Mouse (Mus musculus) small intestine, adult 2 months (tissue): ENCODE measurements around the gene Trim31. TPM values are rescaled to one million over a fixed set of nuclear protein-coding genes. Genes with fewer than 3 reads are reported as not detected.

Experiments
- H3K27ac ChIP-seq: fragments of 200-500 bp; 2 replicates; pipeline ENCODE4 v1.5.1; 2012; ENCODE audit warnings: low read depth, low read length, control low read depth, inconsistent platforms; ENCODE audit not compliant: insufficient read depth
- H3K27me3 ChIP-seq: fragments of 200-500 bp; 2 replicates; pipeline ENCODE4 v1.6.1; 2012; ENCODE audit warnings: mild to moderate bottlenecking, moderate library complexity, low read length, inconsistent platforms; ENCODE audit not compliant: control insufficient read depth, insufficient read depth
- H3K36me3 ChIP-seq: fragments of 200-500 bp; 2 replicates; pipeline ENCODE4 v1.6.1; 2012; ENCODE audit warnings: mild to moderate bottlenecking, low read length, control low read depth, inconsistent platforms; ENCODE audit not compliant: control insufficient read depth, insufficient read depth
- H3K4me1 ChIP-seq: fragments of 200-500 bp; 2 replicates; pipeline ENCODE4 v1.6.1; 2012; ENCODE audit warnings: low read length, inconsistent platforms, mixed read lengths; ENCODE audit not compliant: control insufficient read depth, insufficient read depth, insufficient read length
- H3K4me3 ChIP-seq: fragments of 200-500 bp; 2 replicates; pipeline ENCODE4 v1.5.1; 2012; ENCODE audit warnings: low read depth, mild to moderate bottlenecking, control low read depth, inconsistent platforms, low read length, moderate library complexity
- CTCF ChIP-seq: fragments of 200-500 bp; IDR thresholded peaks from 2 replicates; pipeline ENCODE4 v1.5.1; 2012; ENCODE audit warnings: low read depth, mild to moderate bottlenecking, control low read depth, inconsistent platforms, low read length, moderate library complexity, mixed read lengths; ENCODE audit not compliant: insufficient replicate concordance, insufficient read length; ENCODE audit errors: extremely low read depth
- POLR2A ChIP-seq: fragments of 200-500 bp; IDR thresholded peaks from 2 replicates; pipeline ENCODE4 v1.6.1; 2012; ENCODE audit warnings: low read depth, mild to moderate bottlenecking, control low read depth, inconsistent platforms, low read length, moderate library complexity
- WGBS: fragments of 180-500 bp; shearing (Covaris S2); methylation state at CpG from one replicate; pipeline ENCODE4 v1.1.7; 2018; 5-methylcytosine and 5-hydroxymethylcytosine counted together
- polyA plus RNA-seq: library from polyadenylated mRNA; depleted of rRNA; stranded (reverse); fragments of >200 nt; gene quantifications from 2 replicates; pipeline ENCODE4 v1.2.3, GENCODE M21; 2012

Trim31 gene
- polyA plus RNA-seq, 1 experiment, result 57.0 TPM

DNA sequence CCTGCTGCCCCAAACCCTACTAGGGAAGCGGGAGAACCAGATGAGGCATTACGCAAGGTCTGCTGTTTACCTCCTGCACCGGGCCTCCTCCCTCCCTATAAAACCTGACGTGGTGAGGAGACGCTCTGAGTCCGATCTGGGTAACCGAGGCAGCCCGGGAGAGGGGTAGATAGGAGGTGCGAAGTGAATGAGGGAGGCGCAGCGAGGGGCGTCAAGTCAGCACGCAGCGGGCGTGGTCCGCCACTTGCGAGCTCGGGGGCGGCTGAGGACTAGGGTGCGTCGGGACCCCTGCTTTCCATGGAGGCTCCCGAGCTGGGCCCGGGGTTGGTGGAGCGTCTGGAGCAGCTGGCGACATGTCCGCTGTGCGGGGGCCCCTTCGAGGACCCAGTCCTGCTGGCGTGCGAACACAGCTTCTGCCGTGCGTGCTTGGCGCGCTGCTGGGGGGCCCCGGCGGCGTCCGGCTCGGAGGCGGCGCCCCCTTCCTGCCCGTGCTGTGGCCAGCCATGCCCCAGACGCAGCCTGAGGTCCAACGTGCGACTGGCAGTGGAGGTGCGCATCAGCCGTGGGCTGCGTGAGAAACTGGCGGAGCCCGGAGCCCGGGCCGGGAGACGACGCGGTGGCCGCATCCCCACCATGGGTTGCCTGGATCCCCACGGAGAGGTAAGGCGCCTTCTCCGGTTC lies 45.0 kb downstream of the Trim31 start, which contains the start of gene Rnf39:
TSS of gene Rnf39 (plus strand) at position 128 of the 681 bp plus-strand sequence.
- TF ChIP-seq POLR2A (no peak), CTCF (no peak)
- H3K27me3 ChIP-seq, result peaks cover 14% of the 10 kb centered on the region
- H3K36me3 ChIP-seq, result no peaks in the 10 kb centered on the region
- no peak within 1 kb of the TSS for H3K27ac ChIP-seq
- H3K4me1 ChIP-seq, result peaks cover 19% of the 10 kb centered on the region
- under 1% methylated on average over 59 of the region's 59 CpGs for WGBS
- H3K4me3 ChIP-seq, result peak within 1 kb of the TSS; percentile 58

DNA sequence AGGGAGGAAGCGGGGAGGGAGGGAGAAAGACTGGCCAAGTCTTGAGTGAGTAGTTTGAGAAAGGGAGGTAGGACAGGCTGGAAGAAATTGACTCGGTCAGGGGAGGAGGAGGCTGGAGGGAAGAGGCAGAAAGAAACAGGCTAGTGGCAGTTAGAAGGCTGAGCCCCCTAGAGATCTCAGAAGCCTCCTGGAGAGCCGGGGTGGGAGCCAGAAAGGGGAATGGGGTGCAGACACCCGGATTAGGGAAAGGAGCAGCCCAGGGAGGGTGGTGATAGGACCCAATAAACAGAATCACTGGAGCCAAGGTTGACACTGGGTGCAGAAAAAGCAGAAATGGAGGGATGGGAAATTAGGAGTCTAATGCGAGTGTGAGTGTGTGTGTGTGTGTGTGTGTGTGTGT lies 45.8 kb downstream of the Trim31 start:
- peaks cover 19% of the 10 kb centered on the region for H3K4me1 ChIP-seq
- peaks cover 14% of the 10 kb centered on the region for H3K27me3 ChIP-seq
- WGBS, result 40% methylated on average over 5 of the region's 5 CpGs
- H3K27ac ChIP-seq, result no peak overlapping the region
- no peak for TF ChIP-seq POLR2A
- no peak for TF ChIP-seq CTCF
- H3K36me3 ChIP-seq, result no peaks in the 10 kb centered on the region; the same call in 1 of the 2 replicates
- H3K4me3 ChIP-seq, result peak overlapping the region; percentile 28

DNA sequence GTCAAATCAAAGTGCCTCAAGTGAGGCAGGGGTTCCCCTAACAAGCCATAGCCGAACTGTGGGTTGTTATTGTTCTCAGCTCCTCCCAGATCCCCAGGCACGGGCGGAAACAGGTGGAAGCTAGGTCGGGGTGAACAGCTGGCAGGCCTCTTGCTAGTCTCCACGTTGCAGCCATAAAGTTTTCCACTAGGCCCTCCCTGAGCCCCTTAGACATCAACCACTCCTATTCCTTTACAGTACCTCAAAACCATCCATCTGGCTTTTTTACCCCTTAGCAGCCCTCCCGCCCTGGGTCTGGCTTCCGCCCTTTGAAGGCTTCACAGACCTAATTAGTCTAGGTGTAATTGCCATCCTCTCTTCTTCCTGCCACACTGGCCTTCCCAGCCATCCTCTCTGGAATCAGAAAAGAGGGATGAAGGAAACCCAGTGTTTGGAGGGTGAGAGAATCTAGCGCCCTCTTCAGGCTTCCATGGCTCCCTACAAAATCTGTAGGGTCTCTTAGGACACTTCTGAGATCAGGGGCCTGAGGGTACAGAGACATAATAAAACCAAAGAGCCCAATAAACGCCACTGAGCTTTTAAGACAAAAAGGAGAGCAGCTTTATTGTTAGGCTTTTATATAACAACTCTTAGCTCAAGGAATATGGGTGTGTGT lies 46.3 kb downstream of the Trim31 start:
- WGBS, result 31% methylated on average over 9 of the region's 9 CpGs
- Histone ChIP-seq H3K4me1 (peaks cover 19% of the 10 kb centered on the region), H3K27me3 (peaks cover 14% of the 10 kb centered on the region), H3K27ac (no peak overlapping the region), H3K4me3 (0 out of 2 replicates have a peak overlapping the region, but pooled peaks have one; percentile 2), H3K36me3 (peaks cover 5% of the 10 kb centered on the region)
- TF ChIP-seq CTCF (peak; percentile 7; the same call in 1 of the 2 replicates), POLR2A (no peak)

DNA sequence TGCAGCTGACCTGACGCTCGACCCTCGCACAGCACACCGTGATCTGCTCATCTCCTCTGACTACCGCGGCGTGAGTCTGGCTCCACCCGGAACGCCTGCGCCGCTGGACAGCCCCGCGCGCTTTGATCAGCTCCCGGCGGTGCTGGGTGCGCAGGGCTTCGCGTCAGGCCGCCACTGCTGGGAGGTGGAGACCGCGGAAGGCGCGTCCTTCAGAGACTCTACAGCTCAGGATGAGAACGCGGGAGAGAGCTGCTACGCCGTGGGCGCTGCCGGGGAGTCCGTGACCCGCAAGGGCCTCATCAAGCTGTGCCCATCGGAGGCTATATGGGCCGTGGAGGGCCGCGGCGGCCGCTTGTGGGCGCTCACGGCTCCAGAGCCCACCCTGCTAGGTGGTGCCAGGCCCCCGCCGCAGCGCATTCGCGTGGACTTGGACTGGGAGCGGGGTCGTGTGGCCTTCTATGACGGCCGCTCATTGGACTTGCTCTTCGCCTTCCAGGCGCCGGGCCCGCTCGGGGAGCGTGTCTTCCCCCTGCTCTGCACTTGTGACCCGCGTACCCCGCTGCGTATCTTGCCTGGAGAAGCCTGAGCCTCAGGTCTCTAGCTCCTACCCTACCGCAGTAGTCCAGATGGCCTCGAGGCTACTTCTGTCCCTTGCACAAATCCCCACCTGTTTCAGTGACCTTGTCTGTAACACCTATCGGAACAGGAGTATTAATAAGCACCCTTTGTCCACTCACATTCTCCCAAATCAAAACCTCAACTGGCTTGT lies 49.3 kb downstream of the Trim31 start:
- Histone ChIP-seq H3K27me3 (peaks cover 14% of the 10 kb centered on the region), H3K4me3 (peak overlapping the region; percentile 58), H3K36me3 (peaks cover 10% of the 10 kb centered on the region), H3K4me1 (peaks cover 19% of the 10 kb centered on the region), H3K27ac (no peak overlapping the region)
- TF ChIP-seq CTCF (no peak), POLR2A (no peak)
- WGBS, result 1% methylated on average over 62 of the region's 62 CpGs

DNA sequence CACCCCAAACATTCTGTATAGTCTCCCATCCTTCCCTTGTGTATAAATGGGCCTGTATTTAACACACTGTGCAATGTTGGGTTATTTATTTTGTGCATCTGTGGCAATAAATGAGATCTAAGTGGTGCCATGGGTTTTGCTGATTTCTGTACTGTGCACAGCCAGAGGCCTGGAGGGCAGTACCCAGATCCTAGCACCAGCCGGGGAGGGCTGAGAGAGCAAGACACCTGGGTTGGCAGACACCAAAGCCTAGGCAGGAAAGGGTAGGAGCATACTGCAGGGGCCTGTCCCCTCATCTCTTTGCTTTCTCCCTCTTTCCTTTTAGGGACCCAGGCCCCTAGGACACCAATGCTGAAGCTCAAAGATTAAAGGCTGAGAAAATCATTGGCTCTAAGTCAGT lies 50.4 kb downstream of the Trim31 start:
- Histone ChIP-seq H3K4me1 (peaks cover 10% of the 10 kb centered on the region), H3K27ac (no peak overlapping the region), H3K36me3 (peaks cover 10% of the 10 kb centered on the region), H3K27me3 (peaks cover 8% of the 10 kb centered on the region), H3K4me3 (no peak overlapping the region)
- TF ChIP-seq POLR2A (no peak), CTCF (no peak)
- WGBS, result 96% methylated on average over 1 of the region's 1 CpGs

DNA sequence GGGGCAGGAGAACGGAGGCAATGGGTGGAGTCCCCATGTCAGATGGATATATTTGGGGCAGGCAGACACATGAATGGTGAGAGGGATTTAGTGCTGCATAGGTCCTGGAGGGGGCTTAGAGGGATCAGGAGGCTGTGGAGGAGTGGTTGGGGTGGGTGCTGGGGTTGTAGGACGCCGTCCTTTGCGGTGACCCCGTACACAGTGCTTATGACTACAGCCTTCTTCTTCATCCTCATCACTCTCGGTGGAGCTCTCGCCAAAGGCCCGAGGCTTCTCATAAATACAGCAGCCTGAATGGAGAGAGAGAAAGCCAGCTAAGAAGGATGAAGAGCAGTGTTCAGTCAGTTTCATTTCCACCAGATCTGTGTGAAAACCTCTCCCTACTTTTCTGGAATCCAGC lies 51.3 kb downstream of the Trim31 start:
- whole genome bisulfite sequencing, result 94% methylated on average over 8 of the region's 8 CpGs
- TF ChIP-seq POLR2A, result no peak
- no peak for TF ChIP-seq CTCF
- peaks cover 10% of the 10 kb centered on the region for H3K36me3 ChIP-seq

More for the DNA sequence above, 51.3 kb downstream of the Trim31 start:
- Histone ChIP-seq H3K27ac (no peak overlapping the region), H3K4me3 (no peak overlapping the region), H3K27me3 (0 out of 2 replicates have a peak, but pooled peaks cover 3% of the 10 kb centered on the region), H3K4me1 (peaks cover 10% of the 10 kb centered on the region)
